1 mouse cellular context compared by ENCODE assay signal in the genomic region with DNA sequence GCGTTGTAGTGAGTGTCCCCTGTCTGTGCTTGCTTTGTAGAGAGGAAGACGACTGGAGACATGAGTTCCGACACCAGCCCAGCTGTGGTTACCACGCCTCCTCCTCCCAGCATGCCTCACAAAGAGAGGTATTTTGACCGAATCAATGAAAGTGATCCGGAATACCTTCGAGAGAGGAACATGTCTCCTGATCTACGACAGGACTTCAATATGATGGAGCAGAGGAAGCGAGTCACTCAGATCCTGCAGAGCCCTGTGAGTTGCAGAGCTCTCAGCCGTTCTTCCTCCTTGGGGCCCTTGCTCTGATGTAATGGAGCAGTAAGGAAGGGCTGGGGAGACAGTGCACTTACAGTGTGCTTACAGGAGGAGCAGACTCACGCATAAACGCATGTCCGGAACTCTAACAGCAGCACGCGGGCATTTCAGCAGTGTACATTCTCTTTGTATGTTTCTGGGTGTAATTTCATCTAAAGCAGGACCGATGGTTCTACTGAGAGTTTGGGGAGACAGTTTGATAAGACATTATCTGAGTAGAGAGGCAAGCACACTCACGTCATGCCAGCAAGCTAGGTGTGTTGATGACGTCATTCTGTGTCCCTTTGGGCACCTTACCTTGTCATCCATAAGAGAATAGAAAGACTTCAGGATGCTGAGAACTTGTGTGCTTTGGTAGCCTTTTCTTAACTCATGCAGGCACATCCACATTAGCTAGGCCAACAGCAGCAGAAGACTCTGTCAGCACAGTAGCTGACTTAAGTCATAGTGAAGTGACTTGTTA.
TF ChIP-seq lines count a peak whose summit lies in the region.

No protein-coding gene starts in this region.

TF ChIP-seq in CH12.LX, 34 proteins besides CTCF, POLR2A, EP300 and RAD21 (continued from another document):
- no peak for TF ChIP-seq CHD1 (IDR thresholded peaks at IDR 0.05; ENCODE audit: low read depth, low read length)
- TF ChIP-seq PAX5 (IDR thresholded peaks at IDR 0.05; ENCODE audit: low read length) = no peak
- TF ChIP-seq BHLHE40 (IDR thresholded peaks at IDR 0.05; ENCODE audit: low read depth, low read length) = peak; percentile 49; the same call in 1 of the 2 replicates
- peak; percentile 80 for TF ChIP-seq JUND (conservative IDR thresholded peaks at IDR 0.05; ENCODE audit: low read depth, low read length)
